Mouse (Mus musculus) kidney, adult 9 months (tissue): ENCODE results near the gene Mettl23.
"Not testable (repeated sequence)": the region's sequence is repeated elsewhere in the genome, so short reads cannot be mapped to it uniquely, and the experiment has no call there.

Experiments used
- DNase-seq: peaks from one replicate; pipeline ENCODE4 v3.0.0; 2022

The Mettl23 gene

GRCm38 (mm10) chr11:116819932-116820593 is 23.0 kb upstream of the Mettl23 start:
- DNase-seq = no peak

- DNase-seq = no peak
Observed at GRCm38 (mm10) chr11:116821057-116821940, 21.8 kb upstream of the Mettl23 start.

GRCm38 (mm10) chr11:116822215-116822614 is 20.9 kb upstream of the Mettl23 start:
- no peak for DNase-seq

GRCm38 (mm10) chr11:116822626-116823025 is 20.5 kb upstream of the Mettl23 start:
- no peak for DNase-seq

GRCm38 (mm10) chr11:116823255-116823654 is 19.8 kb upstream of the Mettl23 start:
- no peak for DNase-seq

GRCm38 (mm10) chr11:116823885-116824284 is 19.2 kb upstream of the Mettl23 start:
- DNase-seq = not testable (repeated sequence)

GRCm38 (mm10) chr11:116825230-116825629 is 17.8 kb upstream of the Mettl23 start:
- DNase-seq = no peak

- DNase-seq = no peak
Observed at GRCm38 (mm10) chr11:116826550-116827504, 16.3 kb upstream of the Mettl23 start.

GRCm38 (mm10) chr11:116827534-116828165 is 15.4 kb upstream of the Mettl23 start, which contains the start of gene Mxra7:
Mxra7 (minus strand) TSS chr11:116828046.
- peak; percentile 77 for DNase-seq

GRCm38 (mm10) chr11:116832172-116832685 is 10.8 kb upstream of the Mettl23 start:
- DNase-seq = no peak

GRCm38 (mm10) chr11:116834954-116835353 is 8.1 kb upstream of the Mettl23 start:
- DNase-seq = no peak

- no peak for DNase-seq
Observed at GRCm38 (mm10) chr11:116836283-116836682, 6.8 kb upstream of the Mettl23 start.

- no peak for DNase-seq
Observed at GRCm38 (mm10) chr11:116837441-116837840, 5.6 kb upstream of the Mettl23 start.

- DNase-seq = no peak
Observed at GRCm38 (mm10) chr11:116838936-116839335, 4.1 kb upstream of the Mettl23 start.

GRCm38 (mm10) chr11:116839601-116840000 is 3.5 kb upstream of the Mettl23 start:
- no peak for DNase-seq

- no peak for DNase-seq
Observed at GRCm38 (mm10) chr11:116840748-116841147, 2.3 kb upstream of the Mettl23 start.

- DNase-seq = peak; percentile 64
Observed at GRCm38 (mm10) chr11:116842531-116843260, 382 bp upstream of the Mettl23 start.

- DNase-seq = no peak
Observed at GRCm38 (mm10) chr11:116846593-116847181, 3.6 kb downstream of the Mettl23 start.

- DNase-seq = no peak
Observed at GRCm38 (mm10) chr11:116847187-116848085, 4.4 kb downstream of the Mettl23 start.
